Mouse (Mus musculus): ENCODE measurements around the gene Coro1c.
A peak's percentile ranks its signal among the peaks of the same experiment; 100 is the strongest.
"Not testable (repeated sequence)": the region's sequence is repeated elsewhere in the genome, so short reads cannot be mapped to it uniquely, and the experiment has no call there.

Coro1c gene

DNA sequence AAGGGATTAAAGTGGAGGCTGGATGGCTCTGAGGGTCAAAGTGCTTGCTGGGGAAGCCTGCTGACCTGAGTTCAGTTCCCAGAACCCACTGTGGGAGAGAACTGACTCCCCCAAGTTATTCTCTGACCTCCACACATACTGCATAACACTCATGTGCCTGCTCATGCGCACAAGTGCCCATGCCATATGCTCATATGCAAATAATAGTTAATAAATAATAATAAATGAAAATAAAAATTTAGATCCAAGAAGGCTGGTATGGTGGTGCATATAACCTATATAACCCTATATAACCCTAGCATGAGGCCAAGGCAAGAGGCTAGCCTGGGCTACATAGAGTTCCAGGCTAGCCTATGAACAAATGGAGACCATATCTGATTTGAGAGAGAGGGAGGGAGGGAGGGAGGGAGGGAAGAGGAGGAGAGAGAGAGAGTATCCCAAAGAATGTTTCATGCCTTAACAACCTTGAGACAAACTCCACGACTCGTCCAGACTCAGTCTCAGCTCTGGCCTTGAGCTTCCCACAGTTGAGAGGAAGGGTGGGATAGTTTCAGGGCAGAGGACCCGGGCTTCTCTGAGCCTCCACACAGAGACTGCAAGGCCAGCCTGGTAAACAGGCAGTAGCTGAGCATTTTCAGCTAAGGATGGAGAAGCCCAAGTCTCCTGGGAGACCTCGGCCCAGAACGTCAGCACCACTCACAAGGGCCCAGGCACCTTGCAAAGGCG lies 78.8 kb downstream of the Coro1c start:
- no peak for DNase-seq (ENCODE audit: low spot score in 2 of 2)

DNA sequence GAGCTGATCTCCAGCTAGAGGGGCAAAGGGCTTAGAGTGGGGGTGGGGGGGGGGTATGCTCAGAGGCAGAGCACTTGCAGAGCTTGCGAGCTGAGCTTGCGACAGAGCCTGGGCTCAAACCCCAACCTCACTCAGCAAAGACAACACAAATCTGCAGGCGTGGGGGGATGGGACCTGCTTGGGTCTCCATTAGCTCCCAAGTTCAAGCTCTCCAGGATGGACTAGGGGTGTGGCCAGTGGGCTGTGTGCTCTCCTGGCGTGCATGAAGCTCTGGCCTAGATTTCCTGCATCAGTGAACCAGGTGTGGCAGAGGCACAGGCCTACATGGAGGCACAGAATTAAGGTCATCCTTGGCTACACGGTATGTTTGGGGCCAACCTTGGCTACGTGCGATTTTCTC lies 80.1 kb downstream of the Coro1c start:
- no peak for DNase-seq (ENCODE audit: low spot score in 2 of 2)

DNA sequence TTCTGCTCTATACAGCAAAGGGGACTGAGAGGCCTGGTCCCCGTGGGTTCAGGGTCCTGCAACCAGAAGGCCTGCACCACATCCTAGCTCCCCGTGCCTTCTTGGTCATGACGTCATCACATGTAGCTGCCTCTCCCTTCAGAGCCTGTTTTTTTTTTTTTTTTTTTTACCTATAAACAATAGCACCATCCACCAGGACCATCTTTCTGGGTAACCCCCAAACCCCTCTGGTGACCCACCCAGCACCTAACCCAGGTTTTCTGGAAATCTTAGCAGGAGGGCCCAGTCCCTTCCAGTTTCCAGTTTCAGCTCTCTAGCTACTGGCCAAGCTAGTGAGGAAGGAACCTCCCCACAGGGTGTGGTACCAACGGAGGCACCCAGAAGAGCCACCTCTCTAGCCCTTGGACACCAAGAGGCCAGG lies 80.6 kb downstream of the Coro1c start:
- no peak for DNase-seq (ENCODE audit: low spot score in 2 of 2)

DNA sequence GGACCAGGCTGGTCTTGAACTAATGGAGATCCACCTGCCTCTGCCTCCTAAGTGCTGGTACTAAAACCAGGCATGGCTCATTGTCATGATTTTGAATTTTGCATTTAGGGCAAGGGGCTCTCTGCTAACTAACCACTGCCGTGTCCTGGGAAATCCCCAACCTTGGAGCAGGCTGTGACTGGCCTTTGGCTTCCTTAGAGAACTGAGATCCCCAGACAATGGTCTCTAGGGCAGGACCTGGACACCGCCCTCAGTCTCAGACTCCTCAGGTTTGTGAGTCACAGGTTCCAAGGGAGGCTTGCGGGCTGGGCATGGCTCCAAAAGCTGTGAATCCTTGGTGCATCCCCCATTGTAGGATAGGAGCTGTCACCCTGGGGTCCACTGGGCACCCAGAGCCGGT lies 81.9 kb downstream of the Coro1c start:
- no peak for DNase-seq (ENCODE audit: low spot score in 2 of 2)

DNA sequence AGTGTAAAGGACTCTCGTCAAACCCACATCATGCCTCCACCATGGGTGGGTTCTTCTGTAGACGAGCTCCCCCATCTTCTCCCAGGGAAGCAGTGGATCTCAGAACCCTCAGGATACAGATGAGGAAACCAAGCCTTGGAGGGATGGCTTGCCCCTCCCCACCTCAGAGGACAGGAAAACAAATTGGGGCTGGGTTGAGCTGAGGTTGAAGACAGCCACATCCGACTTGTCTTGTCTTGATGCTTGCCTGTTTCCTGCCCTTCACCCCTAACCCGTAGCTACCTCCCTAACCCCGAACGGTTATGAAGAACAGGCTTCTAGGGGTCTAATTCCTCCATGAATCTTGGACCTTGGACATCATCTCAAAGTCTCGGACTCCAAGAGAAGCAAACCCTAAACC lies 83.0 kb downstream of the Coro1c start:
- no peak for DNase-seq (ENCODE audit: low spot score in 2 of 2)

DNA sequence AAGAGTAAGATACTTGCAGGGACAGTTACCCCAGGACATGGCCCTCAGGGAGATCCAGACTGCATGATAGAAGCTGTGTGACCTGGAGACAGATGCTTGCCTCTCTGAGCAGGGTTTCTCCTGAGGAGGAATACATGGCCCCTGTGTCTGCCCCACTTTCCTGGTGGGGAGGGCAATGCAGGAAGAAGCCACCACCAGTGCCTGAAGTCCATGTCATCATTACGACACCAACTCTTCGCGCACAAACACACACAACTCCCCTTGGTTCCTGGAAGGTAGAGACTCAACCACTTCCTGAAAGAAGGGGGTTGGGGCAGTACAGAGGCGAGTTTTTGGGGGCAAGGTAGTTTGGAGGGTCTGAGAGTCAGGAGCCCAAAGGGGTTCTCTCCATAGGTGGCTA lies 84.3 kb downstream of the Coro1c start:
- DNase-seq (ENCODE audit: low spot score in 2 of 2), result no peak

DNA sequence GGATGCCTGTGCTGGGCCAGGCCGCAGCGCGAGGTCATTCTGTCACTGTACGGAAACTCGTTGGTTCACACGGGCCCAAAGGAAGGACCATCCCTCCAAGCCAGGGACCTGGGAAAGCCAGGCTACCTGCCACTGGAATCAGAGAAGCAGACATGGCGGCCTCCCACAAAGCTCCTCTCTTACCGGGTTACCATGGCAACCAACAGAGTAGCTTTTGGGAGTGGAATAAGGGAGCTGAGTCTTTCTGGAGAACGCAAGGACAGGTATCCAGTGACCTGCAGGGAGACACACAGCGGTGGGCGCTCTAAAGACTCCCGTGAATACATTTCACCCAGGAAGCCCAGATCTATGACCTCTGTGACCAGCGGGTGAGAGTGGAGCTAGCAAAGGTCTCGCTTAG lies 90.0 kb downstream of the Coro1c start:
- DNase-seq (ENCODE audit: low spot score in 2 of 2), result no peak

DNA sequence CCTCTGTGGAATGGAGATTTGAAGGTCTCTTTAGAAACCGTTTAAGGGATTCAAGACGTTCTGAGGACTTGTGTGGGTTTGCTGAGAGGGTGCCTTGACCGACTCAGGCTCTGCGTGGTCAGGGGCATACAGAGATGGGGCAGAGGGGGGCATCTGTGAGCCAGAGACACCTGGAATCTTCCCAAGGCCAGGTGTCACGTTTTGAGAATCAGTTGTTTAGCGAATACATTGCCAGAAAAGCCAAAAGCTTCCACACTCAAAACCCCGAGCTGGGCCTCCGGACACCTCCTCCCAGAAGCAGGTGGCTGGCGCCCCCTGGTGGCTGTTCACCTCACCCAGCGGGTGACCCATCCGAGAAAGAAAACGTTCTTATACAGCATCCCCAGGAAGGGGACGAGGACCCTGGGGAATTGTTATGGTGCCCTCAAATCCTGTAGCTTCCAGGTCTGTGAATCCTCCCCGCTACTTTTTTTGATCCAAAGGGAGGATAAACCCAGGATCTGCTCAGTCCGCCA lies 92.9 kb downstream of the Coro1c start:
- peak in 1 of 2 experiments; percentile 57 for DNase-seq (ENCODE audit: low spot score in 2 of 2)

DNA sequence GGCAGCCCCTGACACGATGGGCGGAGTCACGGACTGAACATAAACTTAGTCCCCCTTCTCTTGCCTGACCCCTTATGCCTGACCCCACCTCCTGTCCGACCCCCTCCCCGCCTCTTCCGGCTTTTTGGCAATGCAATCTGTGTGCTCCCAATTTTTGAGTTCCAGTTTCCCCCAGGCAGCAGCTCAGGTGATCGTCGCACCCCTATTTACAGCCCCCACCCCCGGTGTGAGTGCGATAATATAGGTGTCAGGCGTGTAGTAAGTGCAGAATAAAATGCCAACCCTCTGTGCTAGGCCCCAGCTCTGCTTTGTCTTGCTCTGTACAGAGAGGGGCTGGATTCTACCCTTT lies 93.5 kb downstream of the Coro1c start:
- DNase-seq (ENCODE audit: low spot score in 2 of 2), result no peak

DNA sequence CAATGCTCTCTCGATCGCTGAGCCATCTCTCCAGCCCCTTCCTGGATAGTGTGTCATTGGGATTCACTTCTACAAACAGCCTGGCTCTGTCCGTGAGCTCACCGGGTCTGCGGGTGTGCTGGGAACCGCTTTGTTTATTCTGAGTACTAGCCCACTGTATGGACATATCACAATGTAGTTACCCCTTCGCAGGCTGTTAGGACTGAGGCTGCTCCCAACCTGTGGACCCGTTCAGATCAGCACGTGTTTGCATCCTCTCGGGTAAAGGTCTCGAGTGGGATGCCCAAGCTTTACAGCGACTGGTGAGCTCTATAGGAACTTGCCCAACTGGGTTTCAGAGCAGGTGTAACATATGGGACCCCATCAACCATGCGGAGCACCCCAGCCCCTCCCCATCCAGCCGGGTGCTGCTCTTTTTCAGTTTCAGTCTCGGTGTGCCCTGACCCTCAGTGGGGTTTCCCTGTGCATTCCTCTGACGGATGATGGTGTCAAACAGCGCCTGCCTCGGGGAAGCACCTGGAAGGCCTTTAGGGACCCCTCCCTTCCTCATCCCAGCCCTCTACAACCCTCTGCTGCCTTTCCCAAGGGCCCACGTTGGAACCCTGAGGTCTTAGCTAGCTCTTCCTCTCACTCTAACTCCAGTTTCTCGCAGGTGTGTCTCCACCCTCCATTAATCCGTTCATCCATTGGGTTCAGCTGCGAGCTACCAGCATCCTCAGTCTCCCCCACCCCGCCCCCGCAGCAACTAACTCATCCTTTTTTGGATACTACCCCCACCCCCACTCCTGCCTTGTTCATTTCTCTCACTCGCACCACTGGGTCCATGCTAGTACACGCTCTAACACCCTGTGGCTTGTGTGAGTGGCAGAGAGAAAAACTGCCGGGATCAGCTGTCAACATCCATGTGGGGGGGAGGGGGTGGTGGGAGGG lies 94.2 kb downstream of the Coro1c start:
- DNase-seq (ENCODE audit: low spot score in 2 of 2), result no peak

DNA sequence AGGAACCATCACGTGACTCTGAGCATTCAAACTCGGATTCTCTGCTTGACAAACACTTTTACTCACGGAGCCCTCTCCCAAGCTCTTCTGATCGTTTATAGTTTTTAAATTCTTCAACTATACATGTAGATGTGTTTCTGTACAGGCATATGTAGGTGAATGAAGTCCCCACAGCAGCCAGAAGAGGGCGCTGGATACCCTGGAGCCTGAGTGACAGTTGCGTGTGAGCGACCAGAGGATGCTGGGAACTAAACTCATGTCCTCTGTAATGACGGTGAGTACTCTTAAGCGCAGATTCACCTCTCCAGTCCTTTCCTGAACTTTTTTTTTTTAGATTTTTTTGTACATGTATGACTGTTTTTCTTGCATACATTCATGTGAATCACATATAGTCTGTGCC lies 95.0 kb downstream of the Coro1c start:
- DNase-seq (ENCODE audit: low spot score in 2 of 2), result no peak

DNA sequence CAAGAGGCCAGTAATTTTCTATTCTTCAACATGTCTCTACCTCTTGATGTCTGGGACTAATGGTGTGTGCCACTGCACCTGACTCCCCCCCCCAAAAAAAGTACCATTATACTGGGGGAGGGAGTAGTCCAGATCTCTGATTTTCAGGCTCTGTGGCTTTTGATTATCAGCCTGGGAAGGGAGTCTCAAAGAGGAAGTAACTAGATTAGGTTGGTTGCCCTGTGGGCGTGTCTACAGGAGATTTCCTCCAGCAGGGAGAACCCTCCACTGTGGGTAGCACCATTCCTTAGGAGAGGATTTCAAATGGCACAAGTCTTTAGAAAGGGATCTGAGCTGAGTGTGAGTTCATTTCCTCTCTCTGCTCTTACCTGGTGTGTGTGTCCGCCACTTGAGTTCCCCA lies 95.9 kb downstream of the Coro1c start:
- DNase-seq (ENCODE audit: low spot score in 2 of 2), result no peak

DNA sequence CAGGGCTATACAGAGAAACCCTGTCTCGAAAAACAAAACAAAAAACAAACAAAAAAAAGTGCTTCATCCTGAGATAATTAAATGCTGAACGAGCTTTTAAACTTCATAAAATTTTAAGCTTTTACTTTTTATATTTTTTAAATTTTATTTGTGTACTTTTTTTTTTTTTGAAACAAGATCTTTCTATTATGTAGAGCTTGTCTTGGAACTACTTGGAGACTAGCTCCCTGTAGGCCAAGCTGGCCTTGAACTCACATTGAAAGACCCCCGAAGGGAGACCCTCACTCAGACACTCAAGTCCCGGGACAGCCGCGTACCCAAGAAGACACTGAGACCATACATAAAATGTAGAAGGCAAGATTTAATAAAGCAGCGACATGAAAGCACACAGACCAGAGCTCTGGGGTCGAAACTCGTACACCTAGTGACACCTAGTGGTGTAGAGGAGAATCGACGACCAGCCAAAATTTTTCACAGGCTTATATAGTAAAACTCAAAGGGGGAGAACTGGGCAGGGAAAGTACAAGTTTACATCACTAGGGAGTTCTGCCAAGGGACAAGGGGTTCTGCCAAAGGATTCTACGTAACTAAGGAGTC lies 96.6 kb downstream of the Coro1c start:
- DNase-seq (ENCODE audit: low spot score in 2 of 2), result not testable (repeated sequence)

DNA sequence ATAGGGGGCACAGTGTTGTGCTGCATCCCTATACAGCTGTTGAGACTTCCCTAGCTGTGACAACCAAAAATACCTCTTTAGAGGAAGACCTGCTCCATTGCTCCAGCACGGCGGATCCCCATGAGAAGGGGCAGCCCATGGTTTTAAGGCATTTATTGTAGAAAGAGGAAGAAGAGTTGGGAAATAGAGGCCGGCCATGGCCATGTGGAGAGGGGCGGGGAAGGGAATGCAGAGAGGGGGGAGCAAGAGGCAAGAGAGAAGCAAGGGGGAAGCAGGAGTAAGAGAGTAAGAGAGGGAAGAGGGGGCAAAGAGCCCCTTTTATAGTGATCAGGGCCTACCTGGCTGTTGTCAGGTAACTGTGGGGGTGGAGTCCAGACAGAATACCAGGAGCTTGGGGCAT lies 98.4 kb downstream of the Coro1c start:
- no peak for DNase-seq (ENCODE audit: low spot score in 2 of 2)

DNA sequence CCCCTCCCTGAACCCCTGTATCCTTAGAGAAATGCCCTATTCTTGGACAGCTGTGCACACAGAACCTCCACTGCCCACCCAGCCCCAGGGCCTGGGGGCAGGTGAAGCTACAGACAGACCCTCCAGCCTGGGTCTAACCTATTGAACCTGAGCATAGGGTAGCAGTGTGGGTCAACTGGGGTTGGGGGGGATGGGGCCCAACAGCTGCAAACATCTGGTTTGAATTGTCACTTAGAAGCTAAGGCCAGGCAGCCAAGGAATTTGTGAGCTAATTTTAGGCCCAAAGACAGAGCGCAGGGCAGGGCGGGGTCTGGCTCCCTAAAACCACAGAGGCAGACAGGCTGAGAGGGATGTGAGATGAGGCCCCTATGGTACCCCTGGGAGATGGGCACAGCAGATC lies 100.4 kb downstream of the Coro1c start:
- no peak for DNase-seq (ENCODE audit: low spot score in 2 of 2)

DNA sequence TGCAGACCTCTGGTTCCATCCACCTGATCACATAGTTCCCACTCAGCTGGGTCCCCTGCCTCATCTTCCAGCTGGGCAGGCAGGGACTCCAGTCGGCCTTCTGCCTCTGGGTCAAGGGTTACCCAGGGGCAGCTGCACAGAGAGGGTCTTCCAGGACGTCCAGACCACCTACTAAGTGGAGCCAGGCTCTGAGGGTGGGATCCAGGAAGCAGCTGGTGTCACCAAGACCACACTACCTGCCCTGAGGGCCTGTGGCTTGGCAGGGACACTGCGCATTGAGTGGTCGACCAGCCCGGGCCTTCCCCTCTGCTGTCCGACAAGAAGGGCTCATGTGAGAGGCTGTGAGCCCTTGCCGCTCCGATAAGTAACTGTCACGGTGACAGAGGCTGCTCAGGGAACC lies 100.8 kb downstream of the Coro1c start:
- DNase-seq (ENCODE audit: low spot score in 2 of 2), result no peak

DNA sequence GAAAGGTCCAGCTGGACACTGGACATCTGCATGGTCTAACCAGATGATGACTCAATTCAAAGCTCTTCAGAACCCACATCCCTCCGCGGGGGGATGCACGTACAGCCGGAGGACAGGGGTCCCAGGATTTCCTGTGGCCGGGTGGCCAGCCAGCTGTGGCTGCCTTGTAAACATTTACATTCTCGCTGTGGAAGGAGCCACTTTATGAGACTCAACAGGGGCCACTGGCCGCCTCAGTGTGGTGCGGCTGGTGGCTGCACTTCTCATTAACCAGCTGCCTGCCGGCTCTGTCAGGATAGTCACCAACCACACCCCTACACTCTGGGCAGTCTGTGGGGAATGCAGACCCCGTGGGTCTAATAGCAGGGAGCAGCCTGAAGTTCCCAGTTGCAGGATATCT lies 102.1 kb downstream of the Coro1c start:
- no peak for DNase-seq (ENCODE audit: low spot score in 2 of 2)

DNA sequence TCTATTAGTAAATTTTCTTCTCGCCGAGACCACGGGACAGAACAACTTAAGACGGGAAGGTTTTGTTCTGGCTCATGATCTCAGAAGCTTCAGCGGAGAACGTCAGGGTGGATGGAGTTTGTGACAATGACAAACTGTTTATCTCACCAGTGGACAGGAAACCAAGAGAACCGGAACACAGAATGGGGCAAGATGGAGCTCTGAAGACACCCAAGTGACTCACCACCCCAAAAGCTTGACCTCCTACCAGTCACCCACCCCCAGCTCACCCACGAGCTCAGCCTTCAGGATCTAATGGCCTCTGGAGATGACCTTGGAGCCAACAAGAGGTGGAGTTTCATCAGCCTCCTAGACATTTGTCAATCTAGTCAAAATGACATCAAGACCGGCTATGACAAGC lies 103.3 kb downstream of the Coro1c start:
- no peak for DNase-seq (ENCODE audit: low spot score in 2 of 2)

DNA sequence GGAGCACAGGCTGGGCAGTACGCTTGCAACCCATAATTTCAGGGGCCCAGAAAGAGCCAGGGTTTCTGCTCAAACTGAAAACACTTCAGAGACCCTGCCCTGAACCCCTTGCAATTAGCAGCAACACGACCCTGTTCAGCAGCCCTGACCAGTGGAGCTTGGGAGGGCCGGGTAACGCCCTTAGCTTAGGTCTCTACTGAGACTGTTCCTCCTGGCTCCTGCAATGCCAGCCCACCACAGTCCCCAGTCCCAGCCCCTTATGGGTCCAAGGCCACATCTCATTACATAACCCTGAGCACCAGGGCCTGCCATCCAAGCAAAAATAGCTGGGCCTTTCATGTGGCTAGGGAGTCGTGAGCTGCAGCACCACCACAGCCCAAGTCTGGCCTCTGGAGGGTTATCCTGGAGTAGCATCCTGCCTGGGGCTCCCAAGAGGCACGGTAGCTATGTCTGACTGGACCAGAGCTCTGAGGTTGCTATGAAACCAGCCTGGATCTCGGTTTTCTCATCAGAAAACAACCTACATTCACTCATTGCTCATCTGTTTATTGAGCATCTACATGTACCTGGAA lies 104.1 kb downstream of the Coro1c start:
- DNase-seq (ENCODE audit: low spot score in 2 of 2), result no peak

DNA sequence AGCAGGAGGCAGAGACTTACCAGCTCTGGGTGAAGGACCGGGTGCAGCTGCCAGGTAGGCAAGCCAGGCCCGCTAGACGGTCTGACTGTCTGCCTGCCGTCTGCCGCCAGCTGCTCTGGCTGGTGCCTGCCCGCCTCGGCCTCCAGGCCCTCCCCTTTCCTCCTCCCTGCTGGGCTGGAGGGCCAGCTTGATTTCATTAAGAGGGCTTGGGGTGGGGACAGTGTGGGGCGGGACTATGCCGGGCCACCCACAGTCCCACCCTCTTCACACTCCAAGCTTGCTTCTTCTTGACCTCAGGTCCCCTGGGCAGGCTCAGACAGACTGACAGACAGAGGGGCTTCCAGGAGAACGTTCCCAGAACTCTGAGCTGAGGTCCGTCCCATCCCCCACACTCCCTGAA lies 108.3 kb downstream of the Coro1c start, which contains the start of gene Tmem119:
Gene Tmem119 (minus strand): TSS at position 237 of the 400 bp plus-strand sequence.
- DNase-seq (ENCODE audit: low spot score in 2 of 2), result no peak

DNA sequence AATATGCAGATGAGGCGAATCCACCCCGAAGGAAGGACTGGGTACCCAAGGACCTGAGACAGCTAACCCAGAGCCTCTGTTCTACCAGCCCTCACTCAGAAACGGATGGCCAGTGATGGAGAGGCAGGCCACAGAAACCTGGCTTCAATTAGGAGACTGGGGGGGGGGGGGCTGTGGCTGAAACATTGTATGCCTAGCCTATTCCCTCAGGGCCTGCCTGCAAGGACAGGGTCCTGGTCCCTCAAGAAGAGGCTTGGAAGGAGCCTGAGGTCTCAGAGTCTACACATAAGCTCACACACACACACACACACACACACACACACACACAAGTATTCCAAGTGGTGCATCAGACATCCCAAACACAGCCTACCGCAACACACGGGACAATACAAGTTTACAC lies 108.9 kb downstream of the Coro1c start:
- no peak for DNase-seq (ENCODE audit: low spot score in 2 of 2)

DNA sequence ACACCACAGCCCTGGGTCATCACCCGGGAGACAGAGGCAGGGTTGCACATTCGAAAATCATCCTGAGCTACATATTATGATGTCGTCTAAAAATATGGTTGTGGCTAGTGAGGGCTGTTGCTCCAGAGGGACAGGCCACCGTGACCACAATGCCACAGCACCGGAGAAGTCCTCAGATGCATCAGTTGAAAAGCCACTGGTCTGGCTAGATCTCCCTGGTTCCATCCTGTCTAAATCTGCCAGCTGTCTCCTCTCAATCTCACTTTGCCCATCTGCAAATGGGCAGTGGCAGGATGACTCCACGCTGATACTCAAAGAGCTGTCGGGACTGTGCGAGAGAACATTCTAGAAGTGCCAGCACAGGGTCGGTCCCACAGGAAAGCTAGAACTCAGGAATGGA lies 110.0 kb downstream of the Coro1c start:
- no peak for DNase-seq (ENCODE audit: low spot score in 2 of 2)

All from frontal cortex, postnatal 10 days (tissue).